Mouse (Mus musculus): Measurements from ENCODE around the gene Calml4. TPM values are rescaled to one million over a fixed set of nuclear protein-coding genes. Genes with fewer than 3 reads are reported as not detected.

Gene Calml4
- 9.7 and 11.3 TPM in 2 replicates for polyA plus RNA-seq (2015; fragmentation: Nextera tagmentation; extraction: Ambion mirVana)

DNA sequence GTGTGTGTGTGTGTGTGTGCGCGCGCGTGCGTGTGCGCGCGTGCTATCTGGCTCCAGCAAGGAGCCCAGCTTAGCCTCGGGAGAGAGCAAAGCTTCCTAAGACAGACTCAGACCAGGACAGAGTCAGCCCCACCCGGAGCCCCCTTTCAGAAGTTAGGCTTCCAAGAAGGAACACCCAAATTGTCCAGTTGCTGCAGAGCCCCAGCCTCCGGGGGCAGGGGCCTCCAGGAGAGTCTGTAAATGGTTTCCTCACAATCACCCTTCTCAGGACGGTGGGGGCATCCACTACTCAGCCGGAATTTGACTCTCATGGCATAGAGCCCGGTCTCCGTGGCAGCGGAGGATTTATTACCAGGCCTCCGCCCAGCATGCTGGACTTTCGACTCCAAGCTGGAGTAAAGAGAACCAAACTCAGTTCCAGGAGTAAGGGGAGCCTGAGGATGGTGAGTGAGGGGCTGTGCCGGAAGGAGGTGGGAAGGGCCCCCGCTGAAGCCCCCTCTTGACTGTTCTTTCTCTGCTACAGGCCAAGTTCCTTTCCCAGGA is at the start of gene Calml4:
TSS of gene Calml4 (plus strand) at position 362 of the 543 bp plus-strand sequence.
- Histone ChIP-seq H3K9me3 (ENCODE audit: control insufficient read depth, low read length) (no peaks in the 10 kb centered on the region), H3K36me3 (ENCODE audit: control insufficient read depth, insufficient read depth, low read length) (no peaks in the 10 kb centered on the region), H3K4me3 (ENCODE audit: low read length) (peak within 1 kb of the TSS; percentile 12; the same call in 1 of the 2 replicates), H3K27me3 (ENCODE audit: control insufficient read depth, insufficient read depth, low read depth, low read length) (no peaks in the 10 kb centered on the region), H3K4me1 (replicated peaks; ENCODE audit: control insufficient read depth, insufficient read depth, low read length) (peaks cover 28% of the 10 kb centered on the region), H3K4me2 (ENCODE audit: low read depth, low read length) (peak within 1 kb of the TSS; percentile 42), H3K9ac (ENCODE audit: low read length) (peak within 1 kb of the TSS; percentile 58), H3K27ac (ENCODE audit: low read length) (peak within 1 kb of the TSS; percentile 50)
- ATAC-seq (ENCODE audit: low read depth): peak; percentile 87
- WGBS: 18% methylated on average over 18 of the region's 20 CpGs

DNA sequence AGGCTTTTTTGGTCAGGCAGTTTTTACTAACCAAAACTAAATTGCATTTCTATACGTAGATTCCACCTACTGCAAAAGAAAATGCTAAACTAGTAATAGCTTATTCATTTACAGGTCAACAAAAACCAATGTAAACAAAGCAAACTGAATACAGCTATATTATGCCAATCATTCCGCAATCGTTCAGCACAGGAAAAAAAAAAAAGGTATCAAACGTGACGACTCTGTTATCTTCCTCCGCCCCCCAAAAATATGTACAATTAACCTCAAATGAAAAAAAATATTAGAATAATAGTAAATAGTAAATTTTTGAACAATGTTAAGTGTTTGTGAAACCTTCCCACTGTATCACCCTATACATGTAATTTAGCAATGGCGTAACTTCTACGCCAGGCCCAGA is 47.8 kb upstream of the Calml4 start:
- 10% methylated on average over 8 of the region's 8 CpGs for WGBS
- Histone ChIP-seq H3K4me1 (replicated peaks; ENCODE audit: control insufficient read depth, insufficient read depth, low read length) (peaks cover 21% of the 10 kb centered on the region), H3K36me3 (ENCODE audit: control insufficient read depth, insufficient read depth, low read length) (no peaks in the 10 kb centered on the region), H3K27me3 (ENCODE audit: control insufficient read depth, insufficient read depth, low read depth, low read length) (no peaks in the 10 kb centered on the region), H3K4me3 (ENCODE audit: low read length) (peak overlapping the region; percentile 95), H3K9me3 (ENCODE audit: control insufficient read depth, low read length) (no peaks in the 10 kb centered on the region), H3K9ac (ENCODE audit: low read length) (peak overlapping the region; percentile 96), H3K27ac (ENCODE audit: low read length) (no peak overlapping the region), H3K4me2 (ENCODE audit: low read depth, low read length) (peak overlapping the region; percentile 95)
- ATAC-seq (ENCODE audit: low read depth): no peak

DNA sequence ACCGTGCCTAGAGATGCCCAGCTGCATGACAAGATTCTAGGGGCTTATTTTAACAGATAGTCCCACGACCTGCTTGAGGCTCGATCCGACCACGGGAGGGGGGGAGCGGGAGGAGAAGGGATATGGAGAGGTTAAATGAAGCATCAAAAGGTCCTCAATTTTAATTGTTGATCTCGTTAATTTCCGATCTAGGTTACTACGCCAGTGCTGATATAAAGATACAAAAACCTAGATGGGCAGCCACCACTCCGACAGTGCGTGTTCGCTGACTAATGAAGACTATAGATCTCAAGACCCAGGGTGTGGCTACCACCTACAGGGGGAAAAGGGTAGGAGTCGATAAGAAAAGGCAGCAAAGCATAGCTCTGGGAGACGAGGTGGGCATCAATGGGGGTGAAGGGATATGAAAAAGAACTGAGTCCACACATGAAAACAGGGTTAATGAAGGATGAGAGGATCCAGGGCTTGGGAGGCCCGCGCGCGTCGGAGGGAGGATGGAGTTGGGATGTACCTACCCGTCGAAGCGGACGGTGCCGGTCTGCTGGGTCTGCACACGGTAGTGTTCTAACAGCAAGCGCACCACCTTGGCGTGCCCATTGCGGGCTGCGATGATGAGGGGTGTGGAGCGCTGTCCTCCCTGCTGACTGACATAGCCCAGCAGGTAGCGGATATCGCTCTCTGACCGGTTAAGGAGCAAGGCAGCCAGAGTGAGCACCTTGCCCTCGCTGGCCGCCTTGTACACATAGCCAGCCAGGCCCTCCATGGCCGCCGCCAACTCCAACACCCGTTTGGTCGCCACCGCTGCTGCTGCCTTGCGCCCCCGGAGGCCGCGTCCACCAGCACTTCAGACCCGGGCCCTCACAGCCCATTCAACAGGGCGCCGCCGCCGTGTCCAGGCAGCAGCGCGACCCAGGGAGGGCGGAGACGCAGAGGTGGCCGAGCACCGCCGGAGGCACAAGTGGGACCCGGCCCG is 47.1 kb upstream of the Calml4 start:
- Histone ChIP-seq H3K9ac (ENCODE audit: low read length) (peak overlapping the region; percentile 96), H3K27ac (ENCODE audit: low read length) (peak overlapping the region; percentile 97), H3K9me3 (ENCODE audit: control insufficient read depth, low read length) (no peaks in the 10 kb centered on the region), H3K36me3 (ENCODE audit: control insufficient read depth, insufficient read depth, low read length) (no peaks in the 10 kb centered on the region), H3K4me3 (ENCODE audit: low read length) (peak overlapping the region; percentile 95), H3K4me1 (replicated peaks; ENCODE audit: control insufficient read depth, insufficient read depth, low read length) (peaks cover 21% of the 10 kb centered on the region), H3K4me2 (ENCODE audit: low read depth, low read length) (peak overlapping the region; percentile 95), H3K27me3 (ENCODE audit: control insufficient read depth, insufficient read depth, low read depth, low read length) (no peaks in the 10 kb centered on the region)
- ATAC-seq (ENCODE audit: low read depth): peak; percentile 71
- WGBS: under 1% methylated on average over 58 of the region's 58 CpGs

DNA sequence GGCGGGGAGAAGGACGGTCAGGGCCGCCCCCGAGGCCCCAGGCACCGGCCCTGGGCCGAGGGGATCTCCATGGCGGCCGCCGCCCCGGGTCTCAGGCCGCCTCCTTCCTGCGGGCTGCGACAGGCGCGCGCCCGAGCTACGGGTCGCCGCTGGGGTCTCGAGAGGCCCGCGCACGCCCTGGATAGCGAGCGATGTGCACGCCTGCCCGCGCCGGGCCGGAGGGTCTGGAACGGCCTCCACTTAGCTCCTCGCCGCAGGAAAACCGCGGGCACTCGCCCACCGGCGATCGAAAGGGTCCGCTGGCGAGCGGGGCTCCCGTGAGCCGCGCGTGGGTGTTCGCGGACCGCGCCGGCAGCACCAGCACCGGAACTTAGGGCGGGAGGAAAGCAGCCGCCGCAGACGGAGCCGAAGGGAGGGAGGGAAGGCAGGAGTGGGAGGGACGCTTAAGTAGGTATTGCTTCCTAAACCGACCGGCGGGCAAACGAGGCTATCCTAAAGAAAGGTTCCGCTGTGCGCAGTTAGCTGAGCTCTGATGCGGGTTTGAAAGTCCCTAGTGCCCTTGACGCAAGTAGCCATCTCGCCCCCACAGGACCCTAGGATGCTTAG is 46.3 kb upstream of the Calml4 start, which contains the start of gene Fem1b:
TSS of gene Fem1b (minus strand) at position 419 of the 606 bp plus-strand sequence.
- H3K9ac ChIP-seq (ENCODE audit: low read length): peak within 1 kb of the TSS; percentile 96
- H3K4me3 ChIP-seq (ENCODE audit: low read length): peak within 1 kb of the TSS; percentile 95
- no peaks in the 10 kb centered on the region for H3K27me3 ChIP-seq (ENCODE audit: control insufficient read depth, insufficient read depth, low read depth, low read length)
- WGBS: under 1% methylated on average over 49 of the region's 68 CpGs
- peak; percentile 96 for ATAC-seq (ENCODE audit: low read depth)
- H3K4me2 ChIP-seq (ENCODE audit: low read depth, low read length): peak within 1 kb of the TSS; percentile 95
- H3K36me3 ChIP-seq (ENCODE audit: control insufficient read depth, insufficient read depth, low read length): no peaks in the 10 kb centered on the region
- no peaks in the 10 kb centered on the region for H3K9me3 ChIP-seq (ENCODE audit: control insufficient read depth, low read length)
- peak within 1 kb of the TSS; percentile 97 for H3K27ac ChIP-seq (ENCODE audit: low read length)
- peaks cover 21% of the 10 kb centered on the region for H3K4me1 ChIP-seq (replicated peaks; ENCODE audit: control insufficient read depth, insufficient read depth, low read length)

- peak overlapping the region; percentile 89 for H3K4me2 ChIP-seq (ENCODE audit: low read depth, low read length)
- no peaks in the 10 kb centered on the region for H3K27me3 ChIP-seq (ENCODE audit: control insufficient read depth, insufficient read depth, low read depth, low read length)
- H3K4me3 ChIP-seq (ENCODE audit: low read length): peak overlapping the region; percentile 95
- peak; percentile 37; the same call in 1 of the 2 replicates for ATAC-seq (ENCODE audit: low read depth)
- no peaks in the 10 kb centered on the region for H3K36me3 ChIP-seq (ENCODE audit: control insufficient read depth, insufficient read depth, low read length)
- H3K27ac ChIP-seq (ENCODE audit: low read length): peak overlapping the region; percentile 97
- no peaks in the 10 kb centered on the region for H3K9me3 ChIP-seq (ENCODE audit: control insufficient read depth, low read length)
- 13% methylated on average over 14 of the region's 14 CpGs for WGBS
- peaks cover 21% of the 10 kb centered on the region for H3K4me1 ChIP-seq (replicated peaks; ENCODE audit: control insufficient read depth, insufficient read depth, low read length)
- H3K9ac ChIP-seq (ENCODE audit: low read length): peak overlapping the region; percentile 96
Observed at GRCm38 (mm10) chr9:62812216-62813049, 45.4 kb upstream of the Calml4 start.

DNA sequence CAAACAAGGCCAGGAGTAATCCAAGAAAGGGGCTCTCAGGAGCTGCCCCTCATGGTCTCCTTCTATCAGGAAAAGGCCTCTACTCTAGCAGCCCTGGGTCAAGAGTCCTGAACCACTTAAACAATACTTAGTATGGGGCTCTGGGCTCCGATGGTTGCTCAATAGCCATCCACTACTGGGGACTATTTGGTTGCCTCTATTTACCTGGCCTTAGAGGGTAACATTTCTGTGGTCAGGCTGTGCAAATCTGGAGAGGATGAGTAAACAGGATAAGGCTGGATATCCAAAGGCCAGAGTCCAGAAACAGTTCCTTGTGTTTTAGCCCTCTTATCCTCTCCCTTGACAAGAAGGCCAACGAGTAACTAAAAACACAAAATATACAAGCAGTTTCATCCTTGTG is 43.1 kb upstream of the Calml4 start:
- no peak overlapping the region for H3K4me2 ChIP-seq (ENCODE audit: low read depth, low read length)
- no peak overlapping the region for H3K27ac ChIP-seq (ENCODE audit: low read length)
- H3K4me3 ChIP-seq (ENCODE audit: low read length): no peak overlapping the region
- peaks cover 10% of the 10 kb centered on the region for H3K4me1 ChIP-seq (replicated peaks; ENCODE audit: control insufficient read depth, insufficient read depth, low read length)
- no peaks in the 10 kb centered on the region for H3K9me3 ChIP-seq (ENCODE audit: control insufficient read depth, low read length)
- no peak overlapping the region for H3K9ac ChIP-seq (ENCODE audit: low read length)
- 55% methylated on average over 2 of the region's 2 CpGs for WGBS
- H3K36me3 ChIP-seq (ENCODE audit: control insufficient read depth, insufficient read depth, low read length): no peaks in the 10 kb centered on the region
- no peak for ATAC-seq (ENCODE audit: low read depth)
- H3K27me3 ChIP-seq (ENCODE audit: control insufficient read depth, insufficient read depth, low read depth, low read length): no peaks in the 10 kb centered on the region

GRCm38 (mm10) chr9:62816323-62817098 is 41.4 kb upstream of the Calml4 start:
- H3K27me3 ChIP-seq (ENCODE audit: control insufficient read depth, insufficient read depth, low read depth, low read length): no peaks in the 10 kb centered on the region
- no peak overlapping the region for H3K4me2 ChIP-seq (ENCODE audit: low read depth, low read length)
- H3K9ac ChIP-seq (ENCODE audit: low read length): no peak overlapping the region
- no peak overlapping the region for H3K27ac ChIP-seq (ENCODE audit: low read length)
- H3K36me3 ChIP-seq (ENCODE audit: control insufficient read depth, insufficient read depth, low read length): no peaks in the 10 kb centered on the region
- H3K4me3 ChIP-seq (ENCODE audit: low read length): no peak overlapping the region
- no peak for ATAC-seq (ENCODE audit: low read depth)
- no peaks in the 10 kb centered on the region for H3K9me3 ChIP-seq (ENCODE audit: control insufficient read depth, low read length)
- peaks cover 4% of the 10 kb centered on the region for H3K4me1 ChIP-seq (replicated peaks; ENCODE audit: control insufficient read depth, insufficient read depth, low read length)
- WGBS: 73% methylated on average over 9 of the region's 9 CpGs

DNA sequence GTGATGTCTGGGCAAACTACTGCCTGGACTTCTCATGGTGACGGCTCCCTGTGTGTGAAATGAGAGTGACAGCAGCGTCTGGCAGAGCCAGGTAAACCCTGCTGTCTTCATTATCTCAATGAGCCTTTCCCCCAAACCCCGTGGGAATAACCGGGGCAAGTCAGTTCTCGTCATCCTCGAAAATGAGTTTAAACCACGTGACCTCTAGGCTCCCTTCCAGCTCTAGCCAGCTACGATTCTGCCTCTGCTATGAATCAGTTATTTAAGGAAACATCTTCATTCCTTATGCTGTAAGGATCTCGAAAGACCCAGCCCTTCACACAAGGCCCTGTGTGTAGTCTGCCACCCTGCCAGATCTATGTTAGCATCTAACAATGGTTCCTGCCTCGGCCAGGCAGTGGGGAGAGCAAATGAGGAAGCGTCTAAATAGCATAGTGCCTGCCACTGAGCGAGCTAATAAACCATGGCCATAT is 40.7 kb upstream of the Calml4 start:
- no peak overlapping the region for H3K27ac ChIP-seq (ENCODE audit: low read length)
- H3K27me3 ChIP-seq (ENCODE audit: control insufficient read depth, insufficient read depth, low read depth, low read length): no peaks in the 10 kb centered on the region
- no peak overlapping the region for H3K4me2 ChIP-seq (ENCODE audit: low read depth, low read length)
- no peak overlapping the region for H3K9ac ChIP-seq (ENCODE audit: low read length)
- H3K36me3 ChIP-seq (ENCODE audit: control insufficient read depth, insufficient read depth, low read length): no peaks in the 10 kb centered on the region
- H3K4me3 ChIP-seq (ENCODE audit: low read length): no peak overlapping the region
- peaks cover 4% of the 10 kb centered on the region for H3K4me1 ChIP-seq (replicated peaks; ENCODE audit: control insufficient read depth, insufficient read depth, low read length)
- no peak for ATAC-seq (ENCODE audit: low read depth)
- no peaks in the 10 kb centered on the region for H3K9me3 ChIP-seq (ENCODE audit: control insufficient read depth, low read length)
- WGBS: 60% methylated on average over 12 of the region's 12 CpGs

Measured in lung, embryonic 16.5 days (tissue).